Mouse (Mus musculus) liver, embryonic 14.5 days (tissue): ENCODE results near the gene Cchcr1.
"Not testable (repeated sequence)": the region's sequence is repeated elsewhere in the genome, so short reads cannot be mapped to it uniquely, and the experiment has no call there.

ENCODE experiments used
- CTCF ChIP-seq: IDR thresholded peaks from 2 replicates; pipeline ENCODE4 v1.5.1; 2016; ENCODE audit warnings: antibody characterized with exemption, low read depth, control low read depth
- EP300 ChIP-seq: IDR thresholded peaks from 2 replicates; pipeline ENCODE4 v1.6.1; 2016; ENCODE audit warnings: antibody characterized with exemption, low read depth

- TF ChIP-seq CTCF, EP300: not testable (repeated sequence)
Measured at GRCm38 (mm10) chr17:35468936-35469335, 48.0 kb upstream of the Cchcr1 start.
